Mouse (Mus musculus): ENCODE data around the gene 6430548M08Rik. TPM values are rescaled to one million over a fixed set of nuclear protein-coding genes. Genes with fewer than 3 reads are reported as not detected.
A peak's percentile ranks its signal among the peaks of the same experiment; 100 is the strongest.

6430548M08Rik gene
- polyA plus RNA-seq, 1 experiment = 8.4 TPM

DNA sequence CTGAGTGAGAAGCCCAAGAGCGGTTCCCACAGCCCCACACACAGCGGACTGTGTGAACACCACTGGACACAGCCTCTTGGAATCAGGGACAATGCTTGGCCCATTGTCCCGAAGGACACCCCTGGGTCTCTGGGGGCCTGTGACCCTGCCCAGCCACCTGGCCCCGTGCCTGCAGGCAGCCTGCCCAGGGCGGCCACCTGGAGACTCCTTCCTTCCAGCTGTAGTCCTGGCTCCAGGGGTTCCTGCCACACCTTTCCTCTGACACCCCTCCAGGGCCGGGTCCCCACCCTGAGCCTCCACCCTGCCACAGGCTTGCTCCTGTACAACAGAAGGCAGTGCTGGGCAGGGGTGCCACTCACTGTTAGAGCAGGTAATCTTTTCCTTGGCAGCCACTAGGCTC is 74.6 kb downstream of the 6430548M08Rik start:
- no peak for TF ChIP-seq POLR2A (IDR thresholded peaks at IDR 0.05; ENCODE audit: low read depth, low read length)
- TF ChIP-seq CTCF (conservative IDR thresholded peaks at IDR 0.05; ENCODE audit: insufficient read depth, insufficient read length, low read depth, low read length) = no peak
- no peak overlapping the region for H3K27ac ChIP-seq (ENCODE audit: insufficient read depth, low read depth, low read length)
- H3K4me3 ChIP-seq (ENCODE audit: insufficient read depth, low read depth, low read length) = no peak overlapping the region
- H3K27me3 ChIP-seq (replicated peaks; ENCODE audit: control insufficient read depth, insufficient read depth, low read length) = no peaks in the 10 kb centered on the region
- H3K36me3 ChIP-seq (ENCODE audit: control insufficient read depth, insufficient read depth, low read length) = no peaks in the 10 kb centered on the region
- WGBS = 76% methylated on average over 6 of the region's 6 CpGs
- peaks cover 18% of the 10 kb centered on the region for H3K4me1 ChIP-seq (ENCODE audit: control insufficient read depth, insufficient read depth, low read length)
- peak; percentile 92 for DNase-seq

DNA sequence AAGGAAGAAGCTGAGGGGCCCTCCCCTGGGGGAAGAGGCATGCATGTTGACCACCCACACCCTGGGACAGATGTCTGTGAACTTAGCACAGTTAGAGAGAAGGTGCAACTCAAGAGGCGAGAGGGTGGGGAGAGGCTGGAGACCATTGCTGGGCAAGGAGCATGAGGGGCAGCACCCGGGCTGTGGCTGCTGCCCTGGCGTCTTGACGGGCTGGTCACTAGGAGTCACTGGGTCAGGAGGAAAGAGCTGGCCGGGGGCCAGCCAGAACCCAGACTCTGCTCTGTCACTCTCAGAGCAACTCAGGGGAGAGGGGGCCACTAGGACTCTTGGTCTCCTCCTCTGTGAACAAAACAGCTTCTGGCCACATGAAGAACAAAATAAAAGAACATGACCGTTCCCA is 75.5 kb downstream of the 6430548M08Rik start:
- TF ChIP-seq POLR2A (IDR thresholded peaks at IDR 0.05; ENCODE audit: low read depth, low read length) = no peak
- TF ChIP-seq CTCF (conservative IDR thresholded peaks at IDR 0.05; ENCODE audit: insufficient read depth, insufficient read length, low read depth, low read length) = no peak
- WGBS = 41% methylated on average over 6 of the region's 6 CpGs
- Histone ChIP-seq H3K4me1 (ENCODE audit: control insufficient read depth, insufficient read depth, low read length) (peaks cover 18% of the 10 kb centered on the region), H3K4me3 (ENCODE audit: insufficient read depth, low read depth, low read length) (no peak overlapping the region), H3K27me3 (replicated peaks; ENCODE audit: control insufficient read depth, insufficient read depth, low read length) (no peaks in the 10 kb centered on the region), H3K27ac (ENCODE audit: insufficient read depth, low read depth, low read length) (no peak overlapping the region), H3K36me3 (ENCODE audit: control insufficient read depth, insufficient read depth, low read length) (no peaks in the 10 kb centered on the region)
- DNase-seq = peak; percentile 57

DNA sequence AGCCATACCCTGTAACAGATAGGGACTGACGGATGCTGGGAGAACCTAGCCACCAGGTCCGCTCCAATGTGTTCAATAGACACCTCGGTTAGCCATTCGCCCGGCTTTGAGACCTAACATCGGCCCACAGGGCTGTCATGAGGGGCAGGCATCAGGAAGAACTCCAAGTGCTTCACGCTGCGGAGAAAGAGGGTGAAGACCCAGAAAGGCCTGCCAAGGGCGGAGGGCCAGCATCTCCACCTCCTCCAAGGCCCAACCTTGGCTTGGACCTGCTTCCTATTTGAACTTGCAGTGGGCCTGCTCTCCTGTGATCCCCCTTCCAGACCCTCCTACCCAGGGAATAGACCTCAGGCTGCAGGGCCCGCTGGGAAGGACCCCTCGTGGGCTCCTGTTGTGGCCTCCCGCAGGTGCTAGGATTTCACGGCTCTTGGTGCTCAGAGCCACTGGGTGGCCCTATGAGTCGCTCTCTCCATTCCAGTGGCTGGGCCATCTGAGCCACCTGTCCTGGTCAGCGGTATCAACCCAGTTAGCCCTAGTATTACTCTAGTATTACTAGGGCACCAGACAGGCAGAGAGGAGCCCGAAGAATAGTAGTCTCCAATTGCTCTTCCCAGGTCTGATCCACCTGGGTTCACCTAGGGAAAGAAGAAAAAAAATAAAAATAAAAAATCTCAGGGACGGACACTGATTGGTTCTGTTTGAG is 76.3 kb downstream of the 6430548M08Rik start:
- no peak for TF ChIP-seq CTCF (conservative IDR thresholded peaks at IDR 0.05; ENCODE audit: insufficient read depth, insufficient read length, low read depth, low read length)
- no peak for TF ChIP-seq POLR2A (IDR thresholded peaks at IDR 0.05; ENCODE audit: low read depth, low read length)
- peaks cover 18% of the 10 kb centered on the region for H3K4me1 ChIP-seq (ENCODE audit: control insufficient read depth, insufficient read depth, low read length)
- 84% methylated on average over 17 of the region's 17 CpGs for WGBS
- H3K4me3 ChIP-seq (ENCODE audit: insufficient read depth, low read depth, low read length) = no peak overlapping the region
- no peaks in the 10 kb centered on the region for H3K36me3 ChIP-seq (ENCODE audit: control insufficient read depth, insufficient read depth, low read length)
- DNase-seq = no peak
- H3K27me3 ChIP-seq (replicated peaks; ENCODE audit: control insufficient read depth, insufficient read depth, low read length) = no peaks in the 10 kb centered on the region
- H3K27ac ChIP-seq (ENCODE audit: insufficient read depth, low read depth, low read length) = no peak overlapping the region

DNA sequence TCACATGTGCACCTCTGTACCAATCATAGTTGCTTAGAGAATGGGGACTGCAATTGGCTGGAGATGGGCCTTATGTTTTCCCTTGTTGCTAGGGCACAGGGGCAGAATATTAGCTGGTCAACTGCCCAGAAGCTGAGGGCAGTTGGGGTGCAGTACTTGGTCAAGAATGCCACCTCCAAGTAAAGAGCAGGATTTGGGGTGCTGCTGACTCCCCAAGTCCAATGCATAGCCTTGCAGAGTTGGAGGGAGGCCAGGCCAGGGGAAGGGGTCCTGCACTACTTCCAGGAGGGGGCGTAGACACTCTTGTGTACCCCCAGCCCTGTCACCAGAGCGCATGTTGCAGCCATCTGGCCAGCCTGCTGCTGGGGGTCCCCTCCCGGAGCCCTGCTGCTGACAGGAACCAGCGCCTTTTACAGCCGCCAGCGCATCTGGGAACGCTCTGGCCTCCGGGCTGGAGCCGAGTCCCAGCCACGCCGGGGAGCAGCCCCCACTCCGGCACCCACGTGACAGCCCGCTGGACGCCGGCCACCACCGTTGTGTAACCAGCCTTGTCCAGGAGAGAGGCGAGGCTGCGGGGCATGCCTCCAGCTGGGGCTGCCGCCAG is 77.0 kb downstream of the 6430548M08Rik start:
- Histone ChIP-seq H3K36me3 (ENCODE audit: control insufficient read depth, insufficient read depth, low read length) (no peaks in the 10 kb centered on the region), H3K27ac (ENCODE audit: insufficient read depth, low read depth, low read length) (peak overlapping the region; percentile 91), H3K27me3 (replicated peaks; ENCODE audit: control insufficient read depth, insufficient read depth, low read length) (no peaks in the 10 kb centered on the region), H3K4me1 (ENCODE audit: control insufficient read depth, insufficient read depth, low read length) (peaks cover 16% of the 10 kb centered on the region), H3K4me3 (ENCODE audit: insufficient read depth, low read depth, low read length) (peak overlapping the region; percentile 29; the same call in 1 of the 2 replicates)
- TF ChIP-seq POLR2A (IDR thresholded peaks at IDR 0.05; ENCODE audit: low read depth, low read length) (no peak), CTCF (conservative IDR thresholded peaks at IDR 0.05; ENCODE audit: insufficient read depth, insufficient read length, low read depth, low read length) (no peak)
- peak; percentile 96 for DNase-seq
- 24% methylated on average over 20 of the region's 20 CpGs for WGBS

DNA sequence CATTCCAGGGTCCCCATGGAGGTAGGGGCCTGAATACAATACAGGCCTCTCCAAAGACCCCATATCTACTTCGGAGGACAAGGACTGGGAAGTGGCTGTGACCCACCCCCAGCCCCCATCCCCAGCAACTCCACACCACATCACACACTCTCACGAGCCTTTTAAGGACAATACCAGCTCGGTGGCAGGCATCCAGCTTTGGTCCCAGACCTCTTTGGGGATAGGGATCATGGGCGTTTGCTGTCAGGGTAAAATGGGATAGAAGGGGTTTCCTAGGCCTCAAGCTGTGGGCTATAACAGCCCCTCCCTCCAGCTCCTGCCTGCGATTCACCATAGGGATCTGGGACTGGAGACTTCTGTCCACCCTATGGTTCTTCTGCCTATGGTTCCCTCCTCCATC is 77.7 kb downstream of the 6430548M08Rik start:
- DNase-seq = no peak
- no peak overlapping the region for H3K4me3 ChIP-seq (ENCODE audit: insufficient read depth, low read depth, low read length)
- TF ChIP-seq CTCF (conservative IDR thresholded peaks at IDR 0.05; ENCODE audit: insufficient read depth, insufficient read length, low read depth, low read length) (no peak), POLR2A (IDR thresholded peaks at IDR 0.05; ENCODE audit: low read depth, low read length) (no peak)
- 80% methylated on average over 5 of the region's 5 CpGs for WGBS
- H3K4me1 ChIP-seq (ENCODE audit: control insufficient read depth, insufficient read depth, low read length) = peaks cover 13% of the 10 kb centered on the region
- no peak overlapping the region for H3K27ac ChIP-seq (ENCODE audit: insufficient read depth, low read depth, low read length)
- H3K36me3 ChIP-seq (ENCODE audit: control insufficient read depth, insufficient read depth, low read length) = no peaks in the 10 kb centered on the region
- H3K27me3 ChIP-seq (replicated peaks; ENCODE audit: control insufficient read depth, insufficient read depth, low read length) = no peaks in the 10 kb centered on the region

DNA sequence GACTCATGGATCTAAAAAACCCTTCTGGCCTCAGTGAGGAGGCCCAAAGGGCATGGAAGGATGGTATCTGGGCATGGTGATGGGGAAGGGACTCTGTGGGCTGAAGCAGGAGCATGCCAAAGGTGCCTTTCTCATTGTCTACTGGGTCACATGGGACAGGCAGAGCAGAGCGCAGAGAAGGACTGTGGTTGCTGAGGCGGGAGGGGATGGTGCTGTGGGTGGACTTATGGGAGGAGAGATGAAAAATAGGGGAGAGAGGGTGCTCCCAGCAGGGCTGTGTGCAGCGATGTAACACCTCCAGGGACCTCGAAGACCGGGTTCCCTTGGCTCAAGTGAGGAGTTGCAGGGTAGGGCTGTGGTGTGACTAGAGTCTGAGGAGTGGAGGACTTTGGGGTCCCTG is 78.2 kb downstream of the 6430548M08Rik start:
- TF ChIP-seq POLR2A (IDR thresholded peaks at IDR 0.05; ENCODE audit: low read depth, low read length) = no peak
- Histone ChIP-seq H3K36me3 (ENCODE audit: control insufficient read depth, insufficient read depth, low read length) (no peaks in the 10 kb centered on the region), H3K4me3 (ENCODE audit: insufficient read depth, low read depth, low read length) (no peak overlapping the region), H3K27ac (ENCODE audit: insufficient read depth, low read depth, low read length) (no peak overlapping the region), H3K27me3 (replicated peaks; ENCODE audit: control insufficient read depth, insufficient read depth, low read length) (no peaks in the 10 kb centered on the region), H3K4me1 (ENCODE audit: control insufficient read depth, insufficient read depth, low read length) (peaks cover 13% of the 10 kb centered on the region)
- over 99% methylated on average over 5 of the region's 5 CpGs for WGBS
- no peak for DNase-seq

DNA sequence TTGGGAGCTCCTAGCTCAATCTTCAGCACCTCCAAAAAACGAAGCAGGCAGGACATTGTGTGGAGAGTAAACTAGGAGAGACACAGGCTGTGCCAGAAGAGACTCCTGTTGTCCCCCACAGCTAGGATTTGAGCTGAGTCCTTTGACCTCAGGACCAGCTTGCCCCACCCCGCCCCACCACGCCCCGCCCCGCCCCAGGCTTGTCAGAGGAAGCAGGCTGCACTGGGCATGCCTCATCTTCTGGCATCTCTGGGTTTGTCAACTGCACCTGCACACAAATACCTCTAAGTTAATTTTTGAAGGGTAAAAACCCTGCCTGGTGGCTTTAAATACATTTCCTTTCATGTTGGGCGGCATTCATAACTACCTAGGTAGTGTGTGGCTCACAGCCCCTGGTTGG is 87.4 kb downstream of the 6430548M08Rik start:
- WGBS = 87% methylated on average over 6 of the region's 6 CpGs
- no peak for DNase-seq
- no peak for TF ChIP-seq POLR2A (IDR thresholded peaks at IDR 0.05; ENCODE audit: low read depth, low read length)
- no peak for TF ChIP-seq CTCF (conservative IDR thresholded peaks at IDR 0.05; ENCODE audit: insufficient read depth, insufficient read length, low read depth, low read length)
- Histone ChIP-seq H3K4me1 (ENCODE audit: control insufficient read depth, insufficient read depth, low read length) (no peaks in the 10 kb centered on the region), H3K27me3 (replicated peaks; ENCODE audit: control insufficient read depth, insufficient read depth, low read length) (no peaks in the 10 kb centered on the region), H3K4me3 (ENCODE audit: insufficient read depth, low read depth, low read length) (no peak overlapping the region), H3K27ac (ENCODE audit: insufficient read depth, low read depth, low read length) (no peak overlapping the region), H3K36me3 (ENCODE audit: control insufficient read depth, insufficient read depth, low read length) (no peaks in the 10 kb centered on the region)
